Mouse (Mus musculus) E14TG2a.4 (cell line): Measurements from ENCODE around the gene Marveld3.

Experiments used
- H3K27me3 ChIP-seq: 2 replicates; pipeline ENCODE4 v1.6.1; 2014; ENCODE audit warnings: low read length, control low read depth; ENCODE audit not compliant: insufficient read depth
- H3K36me3 ChIP-seq: 2 replicates; pipeline ENCODE4 v1.6.1; 2014; ENCODE audit warnings: low read length, control low read depth; ENCODE audit not compliant: insufficient read depth
- H3K4me1 ChIP-seq: replicated peaks from 2 replicates; pipeline ENCODE4 v1.6.1; 2014; ENCODE audit warnings: low read depth, low read length, control low read depth
- H3K4me3 ChIP-seq: replicated peaks from 2 replicates; pipeline ENCODE4 v1.5.1; 2014; ENCODE audit warnings: mild to moderate bottlenecking, low read length
- H3K9me3 ChIP-seq: 2 replicates; pipeline ENCODE4 v1.6.1; 2014; ENCODE audit warnings: low read length, control low read depth
- NANOG ChIP-seq: IDR thresholded peaks from 2 replicates; pipeline ENCODE4 v1.6.1; 2014; ENCODE audit warnings: borderline replicate concordance, low read length, mixed read lengths

Gene Marveld3

DNA sequence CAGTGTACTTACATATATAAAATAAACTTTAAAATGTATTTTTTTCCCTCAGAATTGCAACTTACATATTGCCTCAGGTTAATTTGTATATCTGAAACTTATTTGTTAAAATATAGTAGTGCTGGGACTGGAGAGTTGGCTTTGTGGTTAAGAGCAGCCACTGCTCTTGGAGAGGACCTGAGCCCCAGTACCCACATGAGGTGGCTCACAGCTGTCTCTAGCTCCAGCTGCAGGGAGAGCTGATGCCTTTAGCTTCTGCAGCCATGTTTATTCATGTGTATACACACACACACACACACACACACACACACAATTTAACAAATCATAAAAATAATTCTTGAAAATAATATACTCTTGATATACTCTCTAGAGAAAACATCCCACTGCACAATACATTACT is 59.6 kb downstream of the Marveld3 start:
- Histone ChIP-seq H3K36me3 (no peaks in the 10 kb centered on the region), H3K4me3 (no peak overlapping the region), H3K9me3 (no peaks in the 10 kb centered on the region), H3K27me3 (no peaks in the 10 kb centered on the region), H3K4me1 (no peaks in the 10 kb centered on the region)
- no peak for TF ChIP-seq NANOG
